Mouse (Mus musculus): ENCODE data around the gene Sesn1.
"Not testable (repeated sequence)": the region's sequence is repeated elsewhere in the genome, so short reads cannot be mapped to it uniquely, and the experiment has no call there.

The Sesn1 gene

GRCm38 (mm10) chr10:41822573-41823281 is 13.0 kb downstream of the Sesn1 start:
- DNase-seq (ENCODE audit: low spot score), result no peak

- DNase-seq (ENCODE audit: low spot score), result not testable (repeated sequence)
Measured at GRCm38 (mm10) chr10:41823282-41823675, 13.5 kb downstream of the Sesn1 start.

GRCm38 (mm10) chr10:41823916-41824315 is 14.2 kb downstream of the Sesn1 start:
- DNase-seq (ENCODE audit: low spot score), result no peak

- DNase-seq (ENCODE audit: low spot score), result no peak
Measured at GRCm38 (mm10) chr10:41825041-41825440, 15.3 kb downstream of the Sesn1 start.

- DNase-seq (ENCODE audit: low spot score), result no peak
Measured at GRCm38 (mm10) chr10:41825996-41826395, 16.3 kb downstream of the Sesn1 start.

GRCm38 (mm10) chr10:41826526-41827116 is 16.9 kb downstream of the Sesn1 start:
- no peak for DNase-seq (ENCODE audit: low spot score)

GRCm38 (mm10) chr10:41827784-41828183 is 18.0 kb downstream of the Sesn1 start:
- no peak for DNase-seq (ENCODE audit: low spot score)

GRCm38 (mm10) chr10:41829191-41829590 is 19.5 kb downstream of the Sesn1 start:
- no peak for DNase-seq (ENCODE audit: low spot score)

- no peak for DNase-seq (ENCODE audit: low spot score)
Measured at GRCm38 (mm10) chr10:41829980-41830379, 20.2 kb downstream of the Sesn1 start.

GRCm38 (mm10) chr10:41830445-41830844 is 20.7 kb downstream of the Sesn1 start:
- no peak for DNase-seq (ENCODE audit: low spot score)

GRCm38 (mm10) chr10:41830851-41831522 is 21.3 kb downstream of the Sesn1 start:
- peak; percentile 67 for DNase-seq (ENCODE audit: low spot score)

GRCm38 (mm10) chr10:41832191-41832590 is 22.5 kb downstream of the Sesn1 start:
- no peak for DNase-seq (ENCODE audit: low spot score)

GRCm38 (mm10) chr10:41834131-41834530 is 24.4 kb downstream of the Sesn1 start:
- peak; percentile 26 for DNase-seq (ENCODE audit: low spot score)

GRCm38 (mm10) chr10:41838911-41839310 is 29.2 kb downstream of the Sesn1 start:
- DNase-seq (ENCODE audit: low spot score), result no peak

GRCm38 (mm10) chr10:41847737-41848136 is 38.0 kb downstream of the Sesn1 start:
- no peak for DNase-seq (ENCODE audit: low spot score)

GRCm38 (mm10) chr10:41848721-41849120 is 39.0 kb downstream of the Sesn1 start:
- DNase-seq (ENCODE audit: low spot score), result no peak

- no peak for DNase-seq (ENCODE audit: low spot score)
Measured at GRCm38 (mm10) chr10:41859820-41860219, 50.1 kb downstream of the Sesn1 start.

- no peak for DNase-seq (ENCODE audit: low spot score)
Measured at GRCm38 (mm10) chr10:41860275-41860688, 50.5 kb downstream of the Sesn1 start.

- no peak for DNase-seq (ENCODE audit: low spot score)
Measured at GRCm38 (mm10) chr10:41863053-41863452, 53.3 kb downstream of the Sesn1 start.

GRCm38 (mm10) chr10:41866069-41866837 is 56.5 kb downstream of the Sesn1 start:
- DNase-seq (ENCODE audit: low spot score), result no peak

- no peak for DNase-seq (ENCODE audit: low spot score)
Measured at GRCm38 (mm10) chr10:41866838-41867154, 57.1 kb downstream of the Sesn1 start.

GRCm38 (mm10) chr10:41867956-41868355 is 58.2 kb downstream of the Sesn1 start:
- DNase-seq (ENCODE audit: low spot score), result no peak

- DNase-seq (ENCODE audit: low spot score), result no peak
Measured at GRCm38 (mm10) chr10:41870101-41870500, 60.4 kb downstream of the Sesn1 start.

All from T-cell, adult 2 months (primary cell).